Mouse (Mus musculus): Measurements from ENCODE around the gene Actl11. TPM values are rescaled to one million over a fixed set of nuclear protein-coding genes. Genes with fewer than 3 reads are reported as not detected.
A peak's percentile ranks its signal among the peaks of the same experiment; 100 is the strongest.

Gene Actl11
- polyA plus RNA-seq, 1 experiment: not detected

- Histone ChIP-seq H3K4me3 (replicated peaks; ENCODE audit: insufficient read depth, low read depth, low read length) (no peak overlapping the region), H3K4me1 (ENCODE audit: control insufficient read depth, insufficient read depth, low read length) (peaks cover 3% of the 10 kb centered on the region), H3K27me3 (ENCODE audit: control insufficient read depth, insufficient read depth, low read length) (no peaks in the 10 kb centered on the region), H3K27ac (ENCODE audit: insufficient read depth, low read length) (no peak overlapping the region)
- no peak for DNase-seq
- TF ChIP-seq POLR2A (IDR thresholded peaks at IDR 0.05; ENCODE audit: borderline replicate concordance, insufficient read depth, low read length) (no peak), CTCF (IDR thresholded peaks at IDR 0.05; ENCODE audit: borderline replicate concordance, insufficient read depth, low read depth, low read length) (no peak)
- WGBS: 45% methylated on average over 3 of the region's 3 CpGs
Measured at GRCm38 (mm10) chr9:107936831-107937230, 8.6 kb downstream of the Actl11 start.

DNA sequence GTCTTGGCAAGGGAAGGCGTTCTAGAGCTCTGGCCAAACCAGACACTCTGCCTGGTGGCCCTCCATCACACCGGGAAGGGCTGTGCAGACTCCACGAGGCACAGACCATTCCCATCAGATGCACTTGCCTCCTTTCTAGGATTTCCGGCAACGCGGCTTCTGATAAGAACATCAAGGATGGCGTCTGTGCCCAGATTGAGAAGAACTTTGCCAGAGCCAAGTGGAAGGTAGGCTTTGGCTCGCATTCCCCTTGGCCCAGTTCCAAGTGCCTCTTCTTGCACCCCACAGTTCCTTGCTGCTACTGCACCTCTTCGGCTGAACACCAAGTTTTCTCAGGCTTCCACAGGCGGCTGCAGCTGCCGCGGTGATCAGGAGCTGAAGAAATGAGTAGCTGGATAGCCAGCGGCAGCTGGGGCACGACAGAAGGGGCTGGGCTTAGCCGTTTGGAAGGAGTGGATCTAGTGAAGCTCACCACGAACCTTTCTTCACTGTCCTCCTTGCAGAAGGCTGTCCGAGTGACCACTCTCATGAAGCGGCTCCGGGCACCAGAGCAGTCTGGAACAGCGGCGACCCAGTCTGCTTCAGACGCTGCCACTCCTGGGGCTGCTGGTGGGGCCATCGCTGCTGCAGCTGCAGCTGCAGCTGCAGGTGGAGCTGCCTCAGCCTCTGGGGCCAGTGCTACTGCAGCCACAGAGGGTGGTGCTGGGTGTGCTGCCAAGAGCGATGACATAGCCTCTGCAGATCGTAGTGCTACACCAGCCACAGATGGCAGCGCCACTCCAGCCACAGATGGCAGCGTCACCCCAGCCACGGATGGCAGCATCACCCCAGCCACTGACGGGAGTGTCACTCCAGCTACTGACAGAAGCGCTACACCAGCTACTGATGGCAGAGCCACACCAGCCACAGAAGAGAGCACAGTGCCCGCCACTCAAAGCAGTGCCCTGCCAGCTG is 19.2 kb downstream of the Actl11 start:
- no peak overlapping the region for H3K27ac ChIP-seq (ENCODE audit: insufficient read depth, low read length)
- H3K4me3 ChIP-seq (replicated peaks; ENCODE audit: insufficient read depth, low read depth, low read length): peak overlapping the region; percentile 38
- H3K4me1 ChIP-seq (ENCODE audit: control insufficient read depth, insufficient read depth, low read length): peaks cover 4% of the 10 kb centered on the region; the same call in 1 of the 2 replicates
- 23% methylated on average over 31 of the region's 31 CpGs for WGBS
- no peaks in the 10 kb centered on the region for H3K27me3 ChIP-seq (ENCODE audit: control insufficient read depth, insufficient read depth, low read length)
- DNase-seq: peak; percentile 59 to 60
- TF ChIP-seq POLR2A (IDR thresholded peaks at IDR 0.05; ENCODE audit: borderline replicate concordance, insufficient read depth, low read length): no peak
- TF ChIP-seq CTCF (IDR thresholded peaks at IDR 0.05; ENCODE audit: borderline replicate concordance, insufficient read depth, low read depth, low read length): no peak

DNA sequence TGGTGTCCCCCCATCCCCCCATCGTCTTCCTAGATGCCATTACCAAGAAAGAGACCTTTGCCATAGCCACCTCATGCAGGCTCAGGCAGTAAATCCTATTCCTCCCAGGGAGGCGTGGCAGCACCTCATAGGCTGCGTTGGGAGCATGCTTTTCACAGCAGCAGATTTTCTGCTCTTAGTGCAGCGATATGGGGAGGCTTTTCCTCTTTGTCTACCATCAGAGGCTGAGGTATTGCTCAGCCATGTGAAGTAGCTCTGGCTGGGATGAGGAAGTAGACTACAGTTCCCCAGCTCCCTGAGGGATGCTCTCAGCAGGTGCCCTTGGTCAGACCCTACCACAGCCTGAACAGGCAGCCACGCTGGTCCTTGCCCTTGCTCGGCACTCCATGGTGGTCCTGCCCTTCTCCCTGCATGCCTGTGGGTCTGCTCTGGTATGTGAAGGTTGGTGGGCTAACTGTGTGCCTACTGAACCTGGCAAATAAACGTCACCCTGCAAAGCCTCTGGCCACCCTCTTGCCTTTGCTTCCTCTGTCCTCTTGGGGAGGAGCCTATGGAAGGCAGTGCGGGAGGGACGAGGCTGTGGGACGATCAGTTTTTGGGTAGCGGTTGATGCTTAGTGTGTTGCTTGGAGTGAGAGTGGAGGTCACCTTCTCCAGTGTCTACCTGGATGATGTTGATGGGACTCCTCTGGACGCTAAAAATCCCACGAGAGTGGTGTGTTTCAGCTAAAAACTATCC is 21.1 kb downstream of the Actl11 start:
- H3K27ac ChIP-seq (ENCODE audit: insufficient read depth, low read length): no peak overlapping the region
- H3K4me1 ChIP-seq (ENCODE audit: control insufficient read depth, insufficient read depth, low read length): peaks cover 4% of the 10 kb centered on the region; the same call in 1 of the 2 replicates
- no peaks in the 10 kb centered on the region for H3K27me3 ChIP-seq (ENCODE audit: control insufficient read depth, insufficient read depth, low read length)
- H3K4me3 ChIP-seq (replicated peaks; ENCODE audit: insufficient read depth, low read depth, low read length): no peak overlapping the region
- 83% methylated on average over 13 of the region's 13 CpGs for WGBS
- DNase-seq: no peak
- no peak for TF ChIP-seq POLR2A (IDR thresholded peaks at IDR 0.05; ENCODE audit: borderline replicate concordance, insufficient read depth, low read length)
- no peak for TF ChIP-seq CTCF (IDR thresholded peaks at IDR 0.05; ENCODE audit: borderline replicate concordance, insufficient read depth, low read depth, low read length)

DNA sequence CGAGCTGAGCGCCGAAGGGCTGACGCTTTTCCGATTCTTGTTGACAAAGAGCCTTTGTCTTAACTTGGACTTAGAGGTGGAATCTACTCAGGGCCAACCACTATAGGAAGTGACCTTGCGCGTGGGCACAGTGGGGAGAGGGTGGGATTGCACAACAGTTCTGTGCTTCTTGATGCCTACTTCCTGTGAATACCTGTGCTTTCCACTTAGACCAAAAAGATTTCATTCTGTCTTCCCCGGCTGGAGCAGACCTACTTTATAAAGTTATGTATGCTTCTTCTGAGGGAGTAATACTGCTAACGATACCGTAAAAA is 21.6 kb downstream of the Actl11 start, which contains the start of gene Traip:
TSS of gene Traip (plus strand) at position 215 of the 314 bp plus-strand sequence.
- TF ChIP-seq CTCF (IDR thresholded peaks at IDR 0.05; ENCODE audit: borderline replicate concordance, insufficient read depth, low read depth, low read length): no peak
- TF ChIP-seq POLR2A (IDR thresholded peaks at IDR 0.05; ENCODE audit: borderline replicate concordance, insufficient read depth, low read length): no peak
- 92% methylated on average over 10 of the region's 10 CpGs for WGBS
- DNase-seq: no peak
- Histone ChIP-seq H3K4me1 (ENCODE audit: control insufficient read depth, insufficient read depth, low read length) (peaks cover 4% of the 10 kb centered on the region; the same call in 1 of the 2 replicates), H3K4me3 (replicated peaks; ENCODE audit: insufficient read depth, low read depth, low read length) (peak within 1 kb of the TSS; percentile 75), H3K27ac (ENCODE audit: insufficient read depth, low read length) (peak within 1 kb of the TSS; percentile 37), H3K27me3 (ENCODE audit: control insufficient read depth, insufficient read depth, low read length) (no peaks in the 10 kb centered on the region)

GRCm38 (mm10) chr9:107950460-107951355 is 22.4 kb downstream of the Actl11 start:
- Histone ChIP-seq H3K27me3 (ENCODE audit: control insufficient read depth, insufficient read depth, low read length) (no peaks in the 10 kb centered on the region), H3K4me1 (ENCODE audit: control insufficient read depth, insufficient read depth, low read length) (peaks cover 4% of the 10 kb centered on the region; the same call in 1 of the 2 replicates), H3K4me3 (replicated peaks; ENCODE audit: insufficient read depth, low read depth, low read length) (peak overlapping the region; percentile 75), H3K27ac (ENCODE audit: insufficient read depth, low read length) (peak overlapping the region; percentile 37)
- peak; percentile 90 to 91 for DNase-seq
- TF ChIP-seq POLR2A (IDR thresholded peaks at IDR 0.05; ENCODE audit: borderline replicate concordance, insufficient read depth, low read length) (peak; percentile 84; the same call in 1 of the 2 replicates), CTCF (IDR thresholded peaks at IDR 0.05; ENCODE audit: borderline replicate concordance, insufficient read depth, low read depth, low read length) (no peak)
- whole genome bisulfite sequencing: 12% methylated on average over 45 of the region's 45 CpGs

DNA sequence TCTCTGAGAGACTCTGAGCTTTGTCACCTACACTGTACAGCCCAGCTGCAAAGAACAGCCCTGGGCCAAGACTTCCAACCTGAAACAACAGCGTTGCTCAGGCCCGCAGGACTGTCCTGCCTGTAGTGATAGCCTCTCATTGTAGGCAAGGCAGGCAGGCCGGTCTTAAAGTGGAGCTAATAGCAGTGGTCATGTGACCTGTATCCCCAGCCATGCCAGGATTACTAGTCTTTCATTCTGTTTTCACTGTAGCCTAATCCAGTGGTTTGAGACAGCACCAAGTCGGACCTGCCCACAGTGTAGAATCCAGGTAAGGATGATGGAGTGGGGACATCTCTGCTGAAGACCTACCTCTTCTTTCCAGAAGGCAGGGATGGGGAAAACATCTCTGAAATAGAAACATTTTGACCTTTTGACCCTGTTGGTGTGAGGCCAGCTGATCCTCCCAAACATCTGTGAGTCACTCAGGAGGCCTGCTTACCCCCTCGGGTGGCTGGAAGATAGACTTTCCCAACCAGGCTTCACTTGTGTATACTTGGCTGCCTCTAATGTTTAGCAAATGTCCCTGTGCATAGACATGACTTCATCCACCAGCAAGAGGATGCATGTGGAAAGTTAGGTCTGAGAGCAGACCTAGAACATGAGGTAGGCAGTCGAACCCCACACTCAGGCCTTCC is 27.5 kb downstream of the Actl11 start:
- no peak overlapping the region for H3K27ac ChIP-seq (ENCODE audit: insufficient read depth, low read length)
- H3K27me3 ChIP-seq (ENCODE audit: control insufficient read depth, insufficient read depth, low read length): no peaks in the 10 kb centered on the region
- H3K4me3 ChIP-seq (replicated peaks; ENCODE audit: insufficient read depth, low read depth, low read length): no peak overlapping the region
- H3K4me1 ChIP-seq (ENCODE audit: control insufficient read depth, insufficient read depth, low read length): no peaks in the 10 kb centered on the region
- TF ChIP-seq CTCF (IDR thresholded peaks at IDR 0.05; ENCODE audit: borderline replicate concordance, insufficient read depth, low read depth, low read length) (no peak), POLR2A (IDR thresholded peaks at IDR 0.05; ENCODE audit: borderline replicate concordance, insufficient read depth, low read length) (no peak)
- DNase-seq: no peak
- WGBS: 87% methylated on average over 6 of the region's 6 CpGs
